Mouse (Mus musculus) kidney, adult 11 months (tissue): ENCODE results near the gene Ktn1.

Experiments used
- DNase-seq: peaks from one replicate; pipeline ENCODE4 v3.0.0; 2022

Ktn1 gene

GRCm38 (mm10) chr14:47756411-47757065 is 108.3 kb downstream of the Ktn1 start:
- DNase-seq: no peak

- no peak for DNase-seq
These were observed 116.9 kb downstream of the Ktn1 start for GRCm38 (mm10) chr14:47765192-47765591.

- DNase-seq: no peak
These were observed 117.5 kb downstream of the Ktn1 start for GRCm38 (mm10) chr14:47765796-47766195.

GRCm38 (mm10) chr14:47766373-47766772 is 118.1 kb downstream of the Ktn1 start:
- DNase-seq: no peak

GRCm38 (mm10) chr14:47771496-47771895 is 123.2 kb downstream of the Ktn1 start:
- no peak for DNase-seq

GRCm38 (mm10) chr14:47775543-47775942 is 127.3 kb downstream of the Ktn1 start:
- DNase-seq: no peak

- no peak for DNase-seq
These were observed 128.2 kb downstream of the Ktn1 start for GRCm38 (mm10) chr14:47776260-47777035.

GRCm38 (mm10) chr14:47786112-47786511 is 137.9 kb downstream of the Ktn1 start:
- DNase-seq: no peak
